Mouse (Mus musculus) myocyte (in vitro differentiated cells): ENCODE measurements around the gene Tbc1d14. TPM values are rescaled to one million over a fixed set of nuclear protein-coding genes. Genes with fewer than 3 reads are reported as not detected.

Experiments used
- H3K27me3 ChIP-seq: one replicate; pipeline ENCODE4 v1.6.1; 2011; ENCODE audit not compliant: control insufficient read depth, insufficient read depth, insufficient read length
- H3K36me3 ChIP-seq: one replicate; pipeline ENCODE4 v1.6.1; 2011; ENCODE audit not compliant: control insufficient read depth, insufficient read depth
- H3K4me2 ChIP-seq: one replicate; pipeline ENCODE4 v1.6.1; 2011; ENCODE audit warnings: low read depth, control low read depth
- H3K4me3 ChIP-seq: one replicate; pipeline ENCODE4 v1.5.1; 2011; ENCODE audit warnings: mild to moderate bottlenecking, control low read depth, moderate library complexity
- H3K79me2 ChIP-seq: one replicate; pipeline ENCODE4 v1.6.1; 2011; ENCODE audit not compliant: control insufficient read depth, insufficient read depth
- H3ac ChIP-seq: one replicate; pipeline ENCODE4 v1.6.1; 2011; ENCODE audit not compliant: control insufficient read depth, insufficient read length
- CEBPB ChIP-seq: IDR thresholded peaks from 2 replicates; pipeline ENCODE4 v1.6.1; 2011; ENCODE audit warnings: mild to moderate bottlenecking, moderate library complexity; ENCODE audit not compliant: poor library complexity, insufficient read depth, severe bottlenecking
- E2F4 ChIP-seq: IDR thresholded peaks from one replicate; pipeline ENCODE4 v1.6.1; 2011; ENCODE audit warnings: mild to moderate bottlenecking, control low read depth, moderate library complexity; ENCODE audit not compliant: insufficient read depth
- MAX ChIP-seq: IDR thresholded peaks from one replicate; pipeline ENCODE4 v1.6.1; 2011; ENCODE audit warnings: low read depth, mild to moderate bottlenecking, control low read depth
- MYOD1 ChIP-seq, 3 experiments: IDR thresholded peaks; one replicate each; pipeline ENCODE4 v1.6.1; 2011; ENCODE audit warnings: control low read depth in 2 of 3, low read depth in 2 of 3, mild to moderate bottlenecking in 2 of 3, moderate library complexity in 1 of 3; ENCODE audit not compliant: insufficient read length in 2 of 3, control insufficient read depth in 1 of 3
- MYOG ChIP-seq, 3 experiments: IDR thresholded peaks; one replicate each; pipeline ENCODE4 v1.6.1; 2011; ENCODE audit warnings: control low read depth in 2 of 3, low read depth in 2 of 3, mild to moderate bottlenecking in 2 of 3; ENCODE audit not compliant: insufficient read length in 2 of 3, control insufficient read depth in 1 of 3, insufficient read depth in 1 of 3
- POLR2A ChIP-seq: IDR thresholded peaks from one replicate; pipeline ENCODE4 v1.6.1; 2011; ENCODE audit warnings: low read depth, mild to moderate bottlenecking, control low read depth, moderate library complexity; ENCODE audit not compliant: insufficient read length
- POLR2AphosphoS2 ChIP-seq: IDR thresholded peaks from one replicate; pipeline ENCODE4 v1.6.1; 2011; ENCODE audit warnings: low read depth, control low read depth; ENCODE audit not compliant: insufficient read length
- REST ChIP-seq: IDR thresholded peaks from one replicate; pipeline ENCODE4 v1.6.1; 2011; ENCODE audit warnings: mild to moderate bottlenecking, control low read depth, moderate library complexity; ENCODE audit not compliant: insufficient read depth, insufficient read length
- SRF ChIP-seq: IDR thresholded peaks from one replicate; pipeline ENCODE4 v1.6.1; 2011; ENCODE audit warnings: low read depth; ENCODE audit not compliant: control insufficient read depth, insufficient read length
- TCF12 ChIP-seq: IDR thresholded peaks from one replicate; pipeline ENCODE4 v1.6.1; 2011; ENCODE audit warnings: mild to moderate bottlenecking, control low read depth; ENCODE audit not compliant: poor library complexity, insufficient read depth, severe bottlenecking
- TCF3 ChIP-seq: IDR thresholded peaks from one replicate; pipeline ENCODE4 v1.6.1; 2011; ENCODE audit warnings: low read depth, control low read depth; ENCODE audit not compliant: insufficient read length
- USF1 ChIP-seq: IDR thresholded peaks from one replicate; pipeline ENCODE4 v1.6.1; 2011; ENCODE audit warnings: low read depth, mild to moderate bottlenecking, control low read depth, moderate library complexity
- polyA plus RNA-seq: library from polyadenylated mRNA; unstranded; fragments of >200 nt; fragmentation: generic; extraction: Trizol; gene quantifications from one replicate; pipeline ENCODE4 v1.2.1, GENCODE M21; 2012; ENCODE audit warnings: missing spikeins

Tbc1d14 gene
- polyA plus RNA-seq, 1 experiment, result 7.8 TPM

- TF ChIP-seq REST, result no peak
- TF ChIP-seq MAX, result no peak
- no peak for TF ChIP-seq MYOD1 (IDR thresholded peaks at IDR 0.05; ENCODE audit: control insufficient read depth in 1 of 3, insufficient read length in 2 of 3, low read depth in 2 of 3)
- Histone ChIP-seq H3ac (no peak overlapping the region), H3K79me2 (no peaks in the 10 kb centered on the region), H3K4me2 (no peak overlapping the region), H3K27me3 (no peaks in the 10 kb centered on the region), H3K36me3 (no peaks in the 10 kb centered on the region), H3K4me3 (no peak overlapping the region)
Observed at GRCm38 (mm10) chr5:36493919-36494318, 99.2 kb downstream of the Tbc1d14 start.

DNA sequence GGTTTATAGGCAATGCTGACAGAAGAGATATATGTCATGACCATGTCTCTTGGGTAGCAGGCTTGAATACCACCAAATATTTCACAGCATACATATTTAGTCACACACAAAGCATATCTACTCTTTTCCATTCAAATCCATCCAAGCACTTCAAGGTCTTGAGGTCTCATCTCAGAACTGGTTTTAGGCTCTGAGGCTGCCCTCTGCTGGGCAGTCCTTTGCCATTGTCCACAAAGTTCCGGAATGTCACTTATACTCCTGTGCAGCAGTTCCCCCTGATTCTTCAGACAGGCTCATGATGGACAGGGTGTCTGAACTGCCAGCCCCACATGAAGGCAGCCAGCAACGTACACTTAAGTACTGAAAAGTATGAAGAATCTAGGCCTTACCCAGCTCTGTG lies 103.9 kb downstream of the Tbc1d14 start:
- H3K4me3 ChIP-seq, result no peak overlapping the region
- TF ChIP-seq TCF3 (no peak), E2F4 (no peak)
- H3K79me2 ChIP-seq, result no peaks in the 10 kb centered on the region

GRCm38 (mm10) chr5:36485306-36485705 lies 107.8 kb downstream of the Tbc1d14 start:
- Histone ChIP-seq H3K4me3 (peak overlapping the region; percentile 76), H3K79me2 (peaks cover 33% of the 10 kb centered on the region), H3K36me3 (no peaks in the 10 kb centered on the region), H3ac (peak overlapping the region; percentile 87), H3K27me3 (no peaks in the 10 kb centered on the region), H3K4me2 (peak overlapping the region; percentile 96)
- TF ChIP-seq SRF, result no peak

More for the DNA sequence above, 103.9 kb downstream of the Tbc1d14 start:
- Histone ChIP-seq H3K4me2 (no peak overlapping the region), H3K36me3 (no peaks in the 10 kb centered on the region), H3K27me3 (no peaks in the 10 kb centered on the region), H3ac (no peak overlapping the region)

DNA sequence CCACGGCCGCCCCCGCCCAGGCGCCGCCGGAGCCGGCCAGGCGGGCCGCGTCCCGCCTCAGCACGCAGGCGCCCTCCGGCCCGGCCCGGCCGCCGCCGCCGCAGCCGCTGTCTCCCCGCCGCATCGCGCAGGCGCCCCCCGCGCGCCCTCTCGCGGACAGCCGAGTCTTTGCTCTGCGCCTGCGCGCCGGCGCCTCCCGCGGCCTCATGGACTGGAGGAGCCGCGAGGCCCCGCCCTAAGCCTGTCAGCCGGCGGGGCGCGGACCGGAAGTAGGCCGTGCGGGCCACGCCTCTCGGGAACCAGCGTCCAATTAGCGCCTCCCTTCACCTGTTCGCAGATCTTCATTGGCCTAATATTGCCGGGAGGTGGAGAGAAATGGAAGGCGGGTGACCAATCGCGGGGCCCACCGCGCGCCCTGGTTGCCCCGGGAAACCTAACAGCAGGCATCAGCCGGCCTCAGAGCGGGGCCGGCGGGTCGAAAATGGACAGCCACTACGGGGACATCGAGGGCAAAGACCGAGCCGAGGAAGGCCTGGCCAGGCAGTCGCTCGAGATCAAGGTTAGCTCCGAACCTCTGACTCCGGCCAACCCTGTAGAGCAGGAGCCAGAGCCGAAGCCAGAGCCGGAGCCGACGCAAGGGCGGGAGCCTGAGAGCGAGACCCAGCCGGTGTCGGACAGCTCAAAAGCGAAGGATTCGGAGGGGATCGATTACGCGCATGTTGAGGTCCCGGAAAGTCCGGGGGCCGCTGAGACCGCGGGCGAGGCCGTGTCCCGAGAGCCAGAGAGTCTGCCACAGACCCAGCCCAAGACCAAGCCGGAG lies 108.7 kb downstream of the Tbc1d14 start, which contains the start of the genes Tada2b and Ccdc96:
Gene Tada2b, minus strand, starts transcription at position 115 of the 820 bp plus-strand sequence.
Gene Ccdc96, plus strand, starts transcription at position 418 of the 820 bp plus-strand sequence.
- H3K27me3 ChIP-seq, result no peaks in the 10 kb centered on the region
- no peaks in the 10 kb centered on the region for H3K36me3 ChIP-seq
- peak within 1 kb of the TSS; percentile 87 for H3ac ChIP-seq
- peaks cover 42% of the 10 kb centered on the region for H3K79me2 ChIP-seq
- TF ChIP-seq POLR2AphosphoS2, result no peak
- TF ChIP-seq E2F4, result no peak
- TF ChIP-seq MAX, result no peak
- TF ChIP-seq MYOD1 (IDR thresholded peaks at IDR 0.05; ENCODE audit: control insufficient read depth in 1 of 3, insufficient read length in 2 of 3, low read depth in 2 of 3), result no peak
- no peak for TF ChIP-seq CEBPB
- TF ChIP-seq POLR2A, result peak; percentile 66
- TF ChIP-seq SRF, result no peak
- TF ChIP-seq TCF12, result no peak
- TF ChIP-seq TCF3, result no peak
- TF ChIP-seq REST, result no peak
- peak in 1 of 3 experiments; percentile 39 for TF ChIP-seq MYOG (IDR thresholded peaks at IDR 0.05; ENCODE audit: control insufficient read depth in 1 of 3, insufficient read depth in 1 of 3, insufficient read length in 2 of 3, low read depth in 2 of 3)
- no peak for TF ChIP-seq USF1
- H3K4me2 ChIP-seq, result peak within 1 kb of the TSS; percentile 96
- H3K4me3 ChIP-seq, result peak within 1 kb of the TSS; percentile 76

- H3K4me3 ChIP-seq, result peak overlapping the region; percentile 76
- H3ac ChIP-seq, result peak overlapping the region; percentile 87
- TF ChIP-seq MYOG (IDR thresholded peaks at IDR 0.05; ENCODE audit: control insufficient read depth in 1 of 3, insufficient read depth in 1 of 3, insufficient read length in 2 of 3, low read depth in 2 of 3) (peak in 2 of 3 experiments; percentile 41 to 59), MYOD1 (IDR thresholded peaks at IDR 0.05; ENCODE audit: control insufficient read depth in 1 of 3, insufficient read length in 2 of 3, low read depth in 2 of 3) (peak in 2 of 3 experiments; percentile 22 to 32), TCF12 (no peak), SRF (no peak), POLR2AphosphoS2 (no peak), CEBPB (no peak), USF1 (no peak), MAX (no peak), POLR2A (no peak), E2F4 (no peak), TCF3 (no peak), REST (no peak)
- no peaks in the 10 kb centered on the region for H3K27me3 ChIP-seq
- peaks cover 51% of the 10 kb centered on the region for H3K79me2 ChIP-seq
- H3K36me3 ChIP-seq, result no peaks in the 10 kb centered on the region
- peak overlapping the region; percentile 96 for H3K4me2 ChIP-seq
Observed at GRCm38 (mm10) chr5:36483203-36484101, 109.6 kb downstream of the Tbc1d14 start.
